Mouse (Mus musculus) layer of hippocampus, adult 8-10 months (tissue): ENCODE measurements around the gene Cetn4. TPM values are rescaled to one million over a fixed set of nuclear protein-coding genes. Genes with fewer than 3 reads are reported as not detected.
A peak's percentile ranks its signal among the peaks of the same experiment; 100 is the strongest.

ENCODE experiments used
- DNase-seq, 2 experiments: peaks; one replicate each; pipeline ENCODE4 v3.0.0; 2022; ENCODE audit warnings: low spot score in 2 of 2
- total RNA-seq, 4 experiments: library from RNA; stranded (reverse); gene quantifications; 2 replicates each; pipeline ENCODE4 v1.2.4; 2022

Gene Cetn4
- total RNA-seq, 4 experiments from 2014 or later, result 8.8 to 17.9 (median 14.4) TPM

- peak in 1 of 2 experiments; percentile 19 for DNase-seq
These were observed 9.8 kb downstream of the Cetn4 start for GRCm38 (mm10) chr3:37302685-37303084.

GRCm38 (mm10) chr3:37299470-37299869 lies 13.0 kb downstream of the Cetn4 start:
- DNase-seq, result no peak

GRCm38 (mm10) chr3:37292654-37293053 lies 19.9 kb downstream of the Cetn4 start:
- no peak for DNase-seq

- DNase-seq, result no peak
These were observed 20.6 kb downstream of the Cetn4 start for GRCm38 (mm10) chr3:37291929-37292328.

- peak in 1 of 2 experiments; percentile 31 for DNase-seq
These were observed 21.5 kb downstream of the Cetn4 start for GRCm38 (mm10) chr3:37290881-37291541.

- no peak for DNase-seq
These were observed 23.3 kb downstream of the Cetn4 start for GRCm38 (mm10) chr3:37289237-37289636.

- DNase-seq, result no peak
These were observed 29.3 kb downstream of the Cetn4 start for GRCm38 (mm10) chr3:37283234-37283633.

- DNase-seq, result no peak
These were observed 30.1 kb downstream of the Cetn4 start for GRCm38 (mm10) chr3:37282299-37282922.

GRCm38 (mm10) chr3:37280871-37281270 lies 31.6 kb downstream of the Cetn4 start:
- DNase-seq, result no peak

GRCm38 (mm10) chr3:37280221-37280620 lies 32.3 kb downstream of the Cetn4 start:
- no peak for DNase-seq

GRCm38 (mm10) chr3:37274661-37275060 lies 37.8 kb downstream of the Cetn4 start:
- no peak for DNase-seq

GRCm38 (mm10) chr3:37273092-37273491 lies 39.4 kb downstream of the Cetn4 start:
- DNase-seq, result no peak

GRCm38 (mm10) chr3:37271209-37271608 lies 41.3 kb downstream of the Cetn4 start:
- peak; percentile 22 to 64 for DNase-seq

GRCm38 (mm10) chr3:37269926-37270325 lies 42.6 kb downstream of the Cetn4 start:
- no peak for DNase-seq

GRCm38 (mm10) chr3:37268338-37268737 lies 44.2 kb downstream of the Cetn4 start:
- peak in 1 of 2 experiments; percentile 5 for DNase-seq

GRCm38 (mm10) chr3:37259331-37259999 lies 53.0 kb downstream of the Cetn4 start:
- DNase-seq, result peak; percentile 50 to 51

GRCm38 (mm10) chr3:37257776-37258175 lies 54.7 kb downstream of the Cetn4 start:
- DNase-seq, result no peak

Other genes with a start within 250 kb of the Cetn4 start
- gene Adad1, start 249.2 kb downstream of the Cetn4 start, total RNA-seq, result not detected
- gene Il2, start 186.7 kb downstream of the Cetn4 start, total RNA-seq, result not detected
- gene Il21, start 80.1 kb downstream of the Cetn4 start, total RNA-seq, result under 1 TPM in 1 of 4 experiments, not detected in 3; 0.17 TPM
- gene Bbs12, start 154 bp downstream of the Cetn4 start, total RNA-seq, result 1 to 10 TPM; 5.2 to 6.5 (median 6.3) TPM
- 10 to 100 TPM in 2 of 4 experiments, 1 to 10 TPM in 2; 9.0 to 14.2 (median 10.9) TPM for gene Fgf2, start 35.6 kb upstream of the Cetn4 start, total RNA-seq
- 10 to 100 TPM; 21.9 to 28.1 (median 24.4) TPM for gene Spata5, start 107.2 kb upstream of the Cetn4 start, total RNA-seq
- 1 to 10 TPM; 4.7 to 8.2 (median 5.4) TPM for gene Nudt6, start 107.5 kb upstream of the Cetn4 start, total RNA-seq